9 mouse cellular contexts compared by ENCODE assay signal in genomic region chr16:28564716-28565217, GRCm38 (mm10).
DNase-seq lines count a peak whose midpoint lies in the region; ATAC-seq lines count a peak whose summit lies in the region.
"Had no signal": no experiment of that assay in that cellular context is flagged by ENCODE, and none has a peak within 500 bp of the region (broad histone marks: within the 10 kb centered on the region; RNA-seq: fewer than 3 reads in every experiment).

No protein-coding gene starts in this region.

- peak; percentile 6 for DNase-seq in gastrocnemius, postnatal 10 days
- no peak for DNase-seq in gastrocnemius, adult 8-10 months (ENCODE audit: low spot score in 2 of 2)
- DNase-seq in layer of hippocampus, adult 18-20 months (ENCODE audit: low spot score in 2 of 2) = no peak

- no peak overlapping the region for H3K27ac ChIP-seq in hindbrain, embryonic 13.5 days
- no peak overlapping the region for H3K27ac ChIP-seq in midbrain, embryonic 15.5 days

- H3K27me3 ChIP-seq in megakaryocyte, embryonic 14.5 days (replicated peaks) = peaks cover 18% of the 10 kb centered on the region
- H3K27me3 ChIP-seq in hindbrain, embryonic 13.5 days = peaks cover 54% of the 10 kb centered on the region
- H3K27me3 ChIP-seq in midbrain, embryonic 15.5 days (replicated peaks) = peaks cover 31% of the 10 kb centered on the region

- under 1% methylated on average over 58 of the region's 58 CpGs for WGBS in hindbrain, embryonic 13.5 days
- WGBS in midbrain, embryonic 15.5 days = under 1% methylated on average over 58 of the region's 58 CpGs

- peaks cover 8% of the 10 kb centered on the region; the same call in 1 of the 2 replicates for H3K9me3 ChIP-seq in megakaryocyte, embryonic 14.5 days
- no peaks in the 10 kb centered on the region for H3K9me3 ChIP-seq in hindbrain, embryonic 13.5 days
- H3K9me3 ChIP-seq in midbrain, embryonic 15.5 days = no peaks in the 10 kb centered on the region

- peaks cover 6% of the 10 kb centered on the region for H3K4me1 ChIP-seq in megakaryocyte, embryonic 14.5 days
- H3K4me1 ChIP-seq in hindbrain, embryonic 13.5 days (replicated peaks) = peaks cover 11% of the 10 kb centered on the region; the same call in 1 of the 2 replicates
- 0 out of 2 replicates have a peak, but pooled peaks cover 10% of the 10 kb centered on the region for H3K4me1 ChIP-seq in midbrain, embryonic 15.5 days

- H3K4me3 ChIP-seq in megakaryocyte, embryonic 14.5 days (replicated peaks) = peak overlapping the region; percentile 38
- peak overlapping the region; percentile 74 for H3K4me3 ChIP-seq in hindbrain, embryonic 13.5 days
- peak overlapping the region; percentile 71 for H3K4me3 ChIP-seq in midbrain, embryonic 15.5 days

- no peaks in the 10 kb centered on the region for H3K36me3 ChIP-seq in megakaryocyte, embryonic 14.5 days (replicated peaks; ENCODE audit: low read length)
- H3K36me3 ChIP-seq in hindbrain, embryonic 13.5 days = no peaks in the 10 kb centered on the region
- H3K36me3 ChIP-seq in midbrain, embryonic 15.5 days (replicated peaks) = no peaks in the 10 kb centered on the region
- H3K36me3 ChIP-seq: G1E had no signal

- H3K4me2 ChIP-seq in hindbrain, embryonic 13.5 days = peak overlapping the region; percentile 99
- H3K4me2 ChIP-seq in midbrain, embryonic 15.5 days = peak overlapping the region; percentile 99

- H3K9ac ChIP-seq in hindbrain, embryonic 13.5 days = peak overlapping the region; percentile 74
- H3K9ac ChIP-seq in midbrain, embryonic 15.5 days = peak overlapping the region; percentile 52

- ATAC-seq in megakaryocyte, adult 5-6 weeks (ENCODE audit: poor library complexity, severe bottlenecking) = no peak
- ATAC-seq in hindbrain, embryonic 13.5 days (ENCODE audit: low FRiP score) = peak; percentile 80; the same call in 1 of the 2 replicates
- ATAC-seq in midbrain, embryonic 15.5 days (replicated peaks) = peak; percentile 88
- ATAC-seq in CD4-positive, CD25-positive, alpha-beta regulatory T cell, adult 4 months = no peak

Comparison
In these comparisons a context has a peak if more than half of its experiments do, and no peak if none do; other contexts are left out.
1. ATAC-seq: peak in hindbrain, embryonic 13.5 days (single experiment) and midbrain, embryonic 15.5 days (single experiment); none in megakaryocyte, adult 5-6 weeks (single experiment) and CD4-positive, CD25-positive, alpha-beta regulatory T cell, adult 4 months (single experiment).
2. Peak in every context shown above with its lines, with median percentiles within 50 percentile points of each other: H3K4me3 ChIP-seq.